Comparison of ENCODE assay signal across 26 mouse cellular contexts in genomic region chr5:4666381-4666780, GRCm38 (mm10).
DNase-seq lines count a peak whose midpoint lies in the region; ATAC-seq and TF ChIP-seq lines count a peak whose summit lies in the region.
"Had no signal": no experiment of that assay in that cellular context is flagged by ENCODE, and none has a peak within 500 bp of the region (broad histone marks: within the 10 kb centered on the region; RNA-seq: fewer than 3 reads in every experiment).

No protein-coding gene starts in this region.

- no peaks in the 10 kb centered on the region for H3K9me3 ChIP-seq in hindbrain, embryonic 11.5 days (ENCODE audit: control insufficient read depth, low read length)
- H3K9me3 ChIP-seq in hindbrain, embryonic 10.5 days: no peaks in the 10 kb centered on the region
- H3K9me3 ChIP-seq in hindbrain, embryonic 15.5 days: no peaks in the 10 kb centered on the region
- H3K9me3 ChIP-seq in midbrain, embryonic 16.5 days (replicated peaks; ENCODE audit: control insufficient read depth, low read length, poor library complexity, severe bottlenecking): no peaks in the 10 kb centered on the region
- H3K9me3 ChIP-seq: forebrain, embryonic 10.5 days; G1E; kidney, embryonic 15.5 days; limb, embryonic 13.5 days; liver, embryonic 13.5 days; stomach, embryonic 15.5 days had no signal

- H3K9ac ChIP-seq in hindbrain, embryonic 11.5 days (ENCODE audit: low read depth, low read length): no peak overlapping the region
- no peak overlapping the region for H3K9ac ChIP-seq in hindbrain, embryonic 15.5 days
- H3K9ac ChIP-seq in midbrain, embryonic 16.5 days (ENCODE audit: low read depth, low read length): peak overlapping the region; percentile 44; the same call in 1 of the 2 replicates
- H3K9ac ChIP-seq: kidney, embryonic 15.5 days; limb, embryonic 13.5 days; liver, embryonic 13.5 days; lung, embryonic 14.5 days; stomach, embryonic 15.5 days had no signal

- no peaks in the 10 kb centered on the region for H3K4me1 ChIP-seq in hindbrain, embryonic 11.5 days (replicated peaks; ENCODE audit: control insufficient read depth, insufficient read depth, low read length)
- H3K4me1 ChIP-seq in hindbrain, embryonic 10.5 days (replicated peaks): 0 out of 2 replicates have a peak, but pooled peaks cover 5% of the 10 kb centered on the region
- peaks cover 11% of the 10 kb centered on the region for H3K4me1 ChIP-seq in hindbrain, embryonic 15.5 days (replicated peaks)
- H3K4me1 ChIP-seq in midbrain, embryonic 16.5 days (ENCODE audit: control insufficient read depth, insufficient read depth, low read length): peaks cover 23% of the 10 kb centered on the region
- H3K4me1 ChIP-seq: liver, embryonic 13.5 days; stomach, embryonic 15.5 days had no signal

- peak; percentile 43; the same call in 1 of the 2 replicates for ATAC-seq in hindbrain, embryonic 11.5 days (ENCODE audit: low FRiP score)
- ATAC-seq in hindbrain, embryonic 15.5 days (ENCODE audit: low FRiP score, low read depth): peak; percentile 76
- ATAC-seq in midbrain, embryonic 16.5 days: peak; percentile 77
- ATAC-seq: activated CD4-positive, CD25-positive, alpha-beta regulatory T cell, adult 4 months; intestine, embryonic 16.5 days had no signal

- no peaks in the 10 kb centered on the region for H3K27me3 ChIP-seq in hindbrain, embryonic 11.5 days (ENCODE audit: control insufficient read depth, insufficient read depth, low read length)
- no peaks in the 10 kb centered on the region for H3K27me3 ChIP-seq in hindbrain, embryonic 10.5 days (ENCODE audit: insufficient read depth, poor library complexity, severe bottlenecking)
- no peaks in the 10 kb centered on the region for H3K27me3 ChIP-seq in hindbrain, embryonic 15.5 days
- no peaks in the 10 kb centered on the region for H3K27me3 ChIP-seq in midbrain, embryonic 16.5 days (ENCODE audit: control insufficient read depth, insufficient read depth, low read depth, low read length)
- H3K27me3 ChIP-seq: liver, embryonic 13.5 days; stomach, embryonic 15.5 days had no signal

- H3K36me3 ChIP-seq in hindbrain, embryonic 11.5 days (ENCODE audit: control insufficient read depth, insufficient read depth, low read length): no peaks in the 10 kb centered on the region
- H3K36me3 ChIP-seq in hindbrain, embryonic 10.5 days: no peaks in the 10 kb centered on the region
- H3K36me3 ChIP-seq in hindbrain, embryonic 15.5 days: no peaks in the 10 kb centered on the region
- H3K36me3 ChIP-seq in midbrain, embryonic 16.5 days (ENCODE audit: control insufficient read depth, insufficient read depth, low read length): no peaks in the 10 kb centered on the region
- H3K36me3 ChIP-seq: forebrain, embryonic 10.5 days; G1E; kidney, embryonic 15.5 days; limb, embryonic 13.5 days; liver, embryonic 13.5 days; stomach, embryonic 15.5 days had no signal

- TF ChIP-seq CTCF in layer of hippocampus, adult 2 months (conservative IDR thresholded peaks at IDR 0.05): no peak

- no peak for DNase-seq in hindbrain, embryonic 11.5 days (ENCODE audit: low spot score)
- no peak for DNase-seq in hindbrain, embryonic 10.5 days (ENCODE audit: low spot score)
- peak; percentile 25 for DNase-seq in retina, postnatal 1 day
- no peak for DNase-seq in urinary bladder, postnatal 14 days (ENCODE audit: low spot score)
- DNase-seq in layer of hippocampus, adult 2 months (ENCODE audit: low spot score in 2 of 2): no peak
- DNase-seq: adrenal gland, postnatal 25 days; cerebellum, adult 11-12 months; cerebellum, postnatal 36 days; gastrocnemius, postnatal 14 days; heart, adult 2 months; heart, postnatal 36 days; kidney, postnatal 4 days; liver, embryonic 13.5 days; lung, embryonic 14.5 days; lung, postnatal 4 days; right cerebral cortex, postnatal 25 days; thymus, adult 18-20 months had no signal

- H3K4me3 ChIP-seq in hindbrain, embryonic 11.5 days (ENCODE audit: low read depth, low read length): no peak overlapping the region
- H3K4me3 ChIP-seq in hindbrain, embryonic 10.5 days: no peak overlapping the region
- no peak overlapping the region for H3K4me3 ChIP-seq in hindbrain, embryonic 15.5 days
- H3K4me3 ChIP-seq in midbrain, embryonic 16.5 days (ENCODE audit: low read depth, low read length): no peak overlapping the region; the same call in 1 of the 2 replicates
- no peak overlapping the region for H3K4me3 ChIP-seq in layer of hippocampus, adult 2 months
- H3K4me3 ChIP-seq: forebrain, embryonic 10.5 days; heart, adult 2 months; kidney, embryonic 15.5 days; limb, embryonic 13.5 days; liver, embryonic 13.5 days; stomach, embryonic 15.5 days had no signal

- 70% methylated on average over 12 of the region's 12 CpGs for WGBS in hindbrain, embryonic 11.5 days
- 77% methylated on average over 12 of the region's 12 CpGs for WGBS in hindbrain, embryonic 10.5 days
- WGBS in hindbrain, embryonic 15.5 days: 42% methylated on average over 12 of the region's 12 CpGs
- 35% methylated on average over 12 of the region's 12 CpGs for WGBS in midbrain, embryonic 16.5 days

- no peak overlapping the region for H3K4me2 ChIP-seq in hindbrain, embryonic 11.5 days (replicated peaks; ENCODE audit: low read depth, low read length)
- H3K4me2 ChIP-seq in hindbrain, embryonic 15.5 days: peak overlapping the region; percentile 35
- H3K4me2 ChIP-seq in midbrain, embryonic 16.5 days (ENCODE audit: low read length): peak overlapping the region; percentile 49
- H3K4me2 ChIP-seq: kidney, embryonic 15.5 days; limb, embryonic 13.5 days; liver, embryonic 13.5 days; lung, embryonic 14.5 days; stomach, embryonic 15.5 days had no signal

- no peak overlapping the region for H3K27ac ChIP-seq in hindbrain, embryonic 11.5 days (ENCODE audit: low read depth, low read length)
- no peak overlapping the region for H3K27ac ChIP-seq in hindbrain, embryonic 10.5 days
- peak overlapping the region; percentile 45; the same call in 1 of the 2 replicates for H3K27ac ChIP-seq in hindbrain, embryonic 15.5 days (replicated peaks)
- H3K27ac ChIP-seq in midbrain, embryonic 16.5 days (ENCODE audit: low read length): peak overlapping the region; percentile 80
- H3K27ac ChIP-seq in layer of hippocampus, adult 2 months: no peak overlapping the region
- H3K27ac ChIP-seq: forebrain, embryonic 10.5 days; heart, adult 2 months; kidney, embryonic 15.5 days; limb, embryonic 13.5 days; liver, embryonic 13.5 days; stomach, embryonic 15.5 days had no signal

Comparison
In these comparisons a context has a peak if more than half of its experiments do, and no peak if none do; other contexts are left out.
1. H3K27ac ChIP-seq: peak in hindbrain, embryonic 15.5 days (single experiment) and midbrain, embryonic 16.5 days (single experiment); none in hindbrain, embryonic 11.5 days (single experiment), hindbrain, embryonic 10.5 days (single experiment) and layer of hippocampus, adult 2 months (single experiment).
2. Peak in every context shown above with its lines, with median percentiles within 50 percentile points of each other: ATAC-seq.